Mouse (Mus musculus): ENCODE measurements around the gene Mcm7. TPM values are rescaled to one million over a fixed set of nuclear protein-coding genes. Genes with fewer than 3 reads are reported as not detected.
A peak's percentile ranks its signal among the peaks of the same experiment; 100 is the strongest.

Gene Mcm7
- polyA plus RNA-seq, 1 experiment from 2014 or later, result 281 TPM

GRCm38 (mm10) chr5:138155443-138155976, 16.7 kb downstream of the Mcm7 start, which contains the start of gene Zfp113:
Zfp113 (minus strand) TSS chr5:138155744.
- DNase-seq (ENCODE audit: low spot score), result peak; percentile 92

DNA sequence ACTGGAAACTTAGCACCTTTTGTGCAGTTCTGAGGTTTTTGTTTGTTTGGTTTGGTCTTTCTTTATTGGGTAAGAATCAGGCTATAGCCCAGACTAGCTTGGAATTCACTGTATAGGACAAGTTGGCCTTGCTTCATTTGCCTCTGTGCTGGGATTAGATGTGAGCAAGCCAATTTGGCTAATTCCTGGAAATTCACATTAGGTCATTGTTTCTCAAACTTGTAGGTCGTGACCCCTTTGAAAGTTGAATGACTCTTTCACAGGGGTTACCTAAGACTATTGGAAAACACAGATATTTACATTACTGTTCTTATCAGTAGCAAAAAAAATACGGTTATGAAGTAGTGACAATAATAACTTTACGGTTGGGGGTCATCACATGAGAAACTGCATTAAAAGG, 17.8 kb downstream of the Mcm7 start:
- no peak for DNase-seq (ENCODE audit: low spot score)

GRCm38 (mm10) chr5:138138585-138138984, 33.6 kb downstream of the Mcm7 start:
- DNase-seq (ENCODE audit: low spot score), result no peak

GRCm38 (mm10) chr5:138137935-138138549, 34.2 kb downstream of the Mcm7 start:
- peak; percentile 60 for DNase-seq (ENCODE audit: low spot score)

GRCm38 (mm10) chr5:138137257-138137656, 35.0 kb downstream of the Mcm7 start:
- DNase-seq (ENCODE audit: low spot score), result no peak

DNA sequence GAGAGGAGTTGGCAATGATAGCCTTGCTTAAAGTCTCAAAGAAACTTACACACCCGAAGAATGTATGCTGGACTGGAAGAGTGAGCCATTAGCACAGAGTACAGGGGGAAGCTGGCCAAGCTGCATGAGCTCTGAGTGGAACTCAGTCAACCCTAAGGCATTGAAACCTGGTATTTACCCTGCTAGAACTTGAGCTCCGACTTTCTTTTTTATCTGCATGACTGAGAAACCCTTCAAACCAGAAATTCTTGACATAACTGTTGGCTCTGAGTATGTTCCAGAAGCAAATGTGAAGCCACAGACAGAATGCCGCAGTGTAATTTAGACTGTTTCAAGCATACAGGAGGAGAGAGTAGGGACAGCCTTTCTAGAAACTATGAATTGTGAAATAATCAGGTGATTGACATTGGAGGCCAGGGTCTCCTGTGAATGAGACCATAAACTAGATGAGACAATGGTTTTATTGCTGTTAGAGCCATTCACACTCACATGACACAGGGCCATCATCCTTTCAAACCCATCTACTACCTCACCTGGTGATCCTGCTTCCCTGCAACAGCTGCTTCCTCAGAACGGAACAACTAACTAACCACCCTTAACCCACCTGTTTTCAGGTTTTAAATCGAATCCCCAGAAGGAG, 39.7 kb downstream of the Mcm7 start:
- DNase-seq (ENCODE audit: low spot score), result no peak

- no peak for DNase-seq (ENCODE audit: low spot score)
Observed at GRCm38 (mm10) chr5:138118041-138118440, 54.2 kb downstream of the Mcm7 start.

DNA sequence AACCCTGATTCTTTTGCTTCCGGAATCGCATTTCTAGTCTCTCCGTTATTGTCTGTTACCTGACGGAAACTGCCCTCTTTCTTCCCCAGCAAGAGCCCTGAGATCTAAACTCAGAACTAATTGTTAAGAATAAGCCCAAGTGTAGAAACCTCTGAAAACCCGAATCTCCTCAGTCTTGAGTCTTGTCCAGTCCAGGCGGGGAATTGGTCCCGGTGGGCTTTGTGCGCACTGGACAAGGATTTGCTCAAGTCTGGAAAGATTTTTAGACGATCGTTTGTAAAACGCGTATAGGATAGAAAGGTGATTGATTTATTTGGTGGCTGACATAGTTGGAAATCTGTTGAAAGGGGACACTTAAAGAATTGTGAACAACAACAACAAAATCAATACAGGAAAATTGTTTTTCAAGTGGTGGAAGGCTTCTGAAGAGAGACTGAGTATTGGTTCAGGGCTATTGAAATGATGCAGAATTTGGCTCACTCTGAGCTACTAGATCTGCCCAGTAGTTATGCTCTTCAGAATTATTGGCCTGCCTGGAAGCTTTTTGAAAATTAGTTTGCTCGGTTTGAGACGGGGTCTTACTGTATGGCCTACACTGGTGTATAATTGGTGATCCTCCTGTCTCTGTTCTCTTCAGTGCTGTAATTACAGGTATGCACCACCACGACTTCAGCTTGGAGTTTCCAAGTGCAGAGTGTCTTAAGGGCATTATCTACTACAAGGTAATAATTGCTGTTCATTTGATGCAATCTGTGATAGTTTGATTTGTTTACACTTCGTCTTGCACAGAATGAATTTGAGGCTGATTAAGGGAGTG, 54.8 kb downstream of the Mcm7 start:
- peak; percentile 10 for DNase-seq (ENCODE audit: low spot score)

- peak; percentile 92 for DNase-seq (ENCODE audit: low spot score)
Observed at GRCm38 (mm10) chr5:138116255-138117198, 55.7 kb downstream of the Mcm7 start, which contains the start of gene Zscan21. Zscan21 (plus strand) TSS chr5:138116903.

MicroRNAs encoded within 50 kb of the gene (microRNA counts, 519-probe panel; counts per million panel counts)
- microRNA mmu-miR-106b (7,817 counts per million, percentile 96 among the panel's probes with 10 or more counts), microRNA mmu-miR-25 (8,972 counts per million, percentile 98 among the panel's probes with 10 or more counts), microRNA mmu-miR-93 (7,637 counts per million, percentile 96 among the panel's probes with 10 or more counts)

Small RNA genes lying within 50 kb of the gene (microRNA-seq; reads per million reads assigned to microRNA genes)
- gene Mir106b (ENCODE audit: borderline number of aligned reads), result 21,371 reads per million, percentile 97 among the genes with 10 or more reads in this experiment
- gene Mir25 (ENCODE audit: borderline number of aligned reads), result 3,492 reads per million, percentile 83 among the genes with 10 or more reads in this experiment
- 34,362 reads per million, percentile 98 among the genes with 10 or more reads in this experiment for gene Mir93 (ENCODE audit: borderline number of aligned reads)

Other genes starting within 250 kb of the Mcm7 start
- not detected in 2 replicates for gene Gjc3, start 209.3 kb downstream of the Mcm7 start, polyA plus RNA-seq (2015; fragmentation: Nextera tagmentation; extraction: Ambion mirVana)
- 0.15 and 0.27 TPM in 2 replicates for gene Azgp1, start 190.9 kb downstream of the Mcm7 start, polyA plus RNA-seq (2015; fragmentation: Nextera tagmentation; extraction: Ambion mirVana)
- gene Smok3a, start 151.2 kb downstream of the Mcm7 start, polyA plus RNA-seq (2015; fragmentation: Nextera tagmentation; extraction: Ambion mirVana), result not detected in 2 replicates
- gene Smok3b, start 151.0 kb downstream of the Mcm7 start, polyA plus RNA-seq (2015; fragmentation: Nextera tagmentation; extraction: Ambion mirVana), result not detected in 2 replicates
- not detected in 2 replicates for gene Smok3c, start 119.2 kb downstream of the Mcm7 start, polyA plus RNA-seq (2015; fragmentation: Nextera tagmentation; extraction: Ambion mirVana)
- gene Zkscan1, start 87.3 kb downstream of the Mcm7 start, polyA plus RNA-seq (2015; fragmentation: Nextera tagmentation; extraction: Ambion mirVana), result 8.5 and 8.6 TPM in 2 replicates
- gene Zscan21, start 55.5 kb downstream of the Mcm7 start, polyA plus RNA-seq (2015; fragmentation: Nextera tagmentation; extraction: Ambion mirVana), result 39.4 and 40.9 TPM in 2 replicates
- gene Zfp113, start 16.7 kb downstream of the Mcm7 start, polyA plus RNA-seq (2015; fragmentation: Nextera tagmentation; extraction: Ambion mirVana), result 14.8 and 15.8 TPM in 2 replicates
- gene Cops6, start 11.4 kb downstream of the Mcm7 start, polyA plus RNA-seq (2015; fragmentation: Nextera tagmentation; extraction: Ambion mirVana), result 214 and 223 TPM in 2 replicates
- 9.2 and 9.8 TPM in 2 replicates for gene Ap4m1, start 420 bp downstream of the Mcm7 start, polyA plus RNA-seq (2015; fragmentation: Nextera tagmentation; extraction: Ambion mirVana)
- 44.1 and 54.5 TPM in 2 replicates for gene Taf6, start 15.0 kb upstream of the Mcm7 start, polyA plus RNA-seq (2015; fragmentation: Nextera tagmentation; extraction: Ambion mirVana)
- gene Cnpy4, start 15.1 kb upstream of the Mcm7 start, polyA plus RNA-seq (2015; fragmentation: Nextera tagmentation; extraction: Ambion mirVana), result 33.2 and 34.2 TPM in 2 replicates
- 10.2 and 10.8 TPM in 2 replicates for gene Mblac1, start 21.9 kb upstream of the Mcm7 start, polyA plus RNA-seq (2015; fragmentation: Nextera tagmentation; extraction: Ambion mirVana)
- 0.36 and 0.44 TPM in 2 replicates for gene Nxpe5, start 53.5 kb upstream of the Mcm7 start, polyA plus RNA-seq (2015; fragmentation: Nextera tagmentation; extraction: Ambion mirVana)
- 83.9 and 88.4 TPM in 2 replicates for gene Lamtor4, start 83.1 kb upstream of the Mcm7 start, polyA plus RNA-seq (2015; fragmentation: Nextera tagmentation; extraction: Ambion mirVana)
- gene BC037034, start 91.6 kb upstream of the Mcm7 start, polyA plus RNA-seq (2015; fragmentation: Nextera tagmentation; extraction: Ambion mirVana), result 5.7 and 7.6 TPM in 2 replicates
- 1.8 and 2.4 TPM in 2 replicates for gene Gal3st4, start 100.4 kb upstream of the Mcm7 start, polyA plus RNA-seq (2015; fragmentation: Nextera tagmentation; extraction: Ambion mirVana)
- gene Gm43720, start 107.5 kb upstream of the Mcm7 start, polyA plus RNA-seq (2015; fragmentation: Nextera tagmentation; extraction: Ambion mirVana), result 0.04 TPM in 1 of 2 replicates, not detected in the other
- 3.1 and 4.1 TPM in 2 replicates for gene Gpc2, start 107.6 kb upstream of the Mcm7 start, polyA plus RNA-seq (2015; fragmentation: Nextera tagmentation; extraction: Ambion mirVana)
- gene Stag3, start 107.8 kb upstream of the Mcm7 start, polyA plus RNA-seq (2015; fragmentation: Nextera tagmentation; extraction: Ambion mirVana), result 2.3 and 3.2 TPM in 2 replicates
- gene Pvrig, start 169.5 kb upstream of the Mcm7 start, polyA plus RNA-seq (2015; fragmentation: Nextera tagmentation; extraction: Ambion mirVana), result 0.38 and 1.0 TPM in 2 replicates